In genomic region chr5:53929205-53929614, GRCm38 (mm10) we compare ENCODE assay signal across 11 mouse cellular contexts.
DNase-seq lines count a peak whose midpoint lies in the region; ATAC-seq and TF ChIP-seq lines count a peak whose summit lies in the region.
"Had no signal": no experiment of that assay in that cellular context is flagged by ENCODE, and none has a peak within 500 bp of the region (broad histone marks: within the 10 kb centered on the region; RNA-seq: fewer than 3 reads in every experiment).

No protein-coding gene starts in this region.

- H3K4me2 ChIP-seq in heart, embryonic 11.5 days = no peak overlapping the region
- H3K4me2 ChIP-seq in heart, embryonic 15.5 days = no peak overlapping the region
- no peak overlapping the region for H3K4me2 ChIP-seq in kidney, embryonic 16.5 days (replicated peaks; ENCODE audit: low read depth, low read length)
- H3K4me2 ChIP-seq in myocyte (ENCODE audit: low read depth) = peak overlapping the region; percentile 5
- no peak overlapping the region for H3K4me2 ChIP-seq in midbrain, embryonic 13.5 days (replicated peaks)
- H3K4me2 ChIP-seq: neural tube, embryonic 15.5 days had no signal

- TF ChIP-seq POLR2A in heart, adult 2 months (IDR thresholded peaks at IDR 0.05; ENCODE audit: insufficient read depth, low read depth, low read length) = no peak
- no peak for TF ChIP-seq POLR2A in myocyte (IDR thresholded peaks at IDR 0.05; ENCODE audit: insufficient read length, low read depth)

- DNase-seq in heart, adult 2 months = peak; percentile 56 to 66
- no peak for DNase-seq in thymus, postnatal 25 days
- no peak for DNase-seq in right cerebral cortex, postnatal 10 days (ENCODE audit: low spot score in 2 of 2)
- DNase-seq: layer of hippocampus, postnatal 36 days had no signal

- 22% methylated on average over 10 of the region's 10 CpGs for WGBS in heart, adult 2 months
- WGBS in heart, embryonic 11.5 days (ENCODE audit: insufficient replicate concordance) = 65% methylated on average over 10 of the region's 10 CpGs
- WGBS in heart, embryonic 15.5 days = 60% methylated on average over 10 of the region's 10 CpGs
- whole genome bisulfite sequencing in kidney, embryonic 16.5 days = 49% methylated on average over 10 of the region's 10 CpGs
- 86% methylated on average over 10 of the region's 10 CpGs for WGBS in midbrain, embryonic 13.5 days

- peak; percentile 45; the same call in 1 of the 2 replicates for TF ChIP-seq EP300 in heart, adult 2 months (IDR thresholded peaks at IDR 0.05; ENCODE audit: insufficient read depth, low read depth, low read length)

- TF ChIP-seq CTCF in heart, adult 2 months (IDR thresholded peaks at IDR 0.05) = no peak

- H3K4me3 ChIP-seq in heart, adult 2 months = no peak overlapping the region
- H3K4me3 ChIP-seq in heart, embryonic 11.5 days (ENCODE audit: low read depth, low read length) = no peak overlapping the region
- no peak overlapping the region for H3K4me3 ChIP-seq in heart, embryonic 15.5 days
- no peak overlapping the region for H3K4me3 ChIP-seq in kidney, embryonic 16.5 days (ENCODE audit: low read length)
- no peak overlapping the region for H3K4me3 ChIP-seq in myocyte
- H3K4me3 ChIP-seq in midbrain, embryonic 13.5 days (replicated peaks) = no peak overlapping the region
- H3K4me3 ChIP-seq: neural tube, embryonic 15.5 days had no signal

- ATAC-seq in heart, embryonic 11.5 days (replicated peaks; ENCODE audit: insufficient number of reproducible peaks, low FRiP score, low TSS enrichment) = no peak
- peak; percentile 47; the same call in 1 of the 2 replicates for ATAC-seq in heart, embryonic 15.5 days (replicated peaks; ENCODE audit: insufficient number of reproducible peaks, insufficient read depth, low FRiP score, low read depth)
- peak; percentile 28; the same call in 1 of the 2 replicates for ATAC-seq in kidney, embryonic 16.5 days (ENCODE audit: low FRiP score, low TSS enrichment)
- ATAC-seq in midbrain, embryonic 13.5 days = no peak

- H3K27ac ChIP-seq in heart, adult 2 months = peak overlapping the region; percentile 72
- H3K27ac ChIP-seq in heart, embryonic 11.5 days (ENCODE audit: low read depth, low read length) = no peak overlapping the region
- peak overlapping the region; percentile 51; the same call in 1 of the 2 replicates for H3K27ac ChIP-seq in heart, embryonic 15.5 days
- H3K27ac ChIP-seq in kidney, embryonic 16.5 days (ENCODE audit: low read length) = peak overlapping the region; percentile 63
- H3K27ac ChIP-seq in midbrain, embryonic 13.5 days = no peak overlapping the region
- H3K27ac ChIP-seq: neural tube, embryonic 15.5 days had no signal

- H3K79me2 ChIP-seq in heart, adult 2 months (replicated peaks; ENCODE audit: control insufficient read depth, insufficient read depth, low read length) = no peaks in the 10 kb centered on the region
- no peaks in the 10 kb centered on the region for H3K79me2 ChIP-seq in myocyte (ENCODE audit: control insufficient read depth, insufficient read depth)

- H3ac ChIP-seq in myocyte (ENCODE audit: control insufficient read depth, insufficient read length) = no peak overlapping the region

- H3K9ac ChIP-seq in heart, adult 2 months (ENCODE audit: low read depth, low read length) = no peak overlapping the region
- H3K9ac ChIP-seq in heart, embryonic 11.5 days (ENCODE audit: low read depth, low read length) = no peak overlapping the region
- H3K9ac ChIP-seq in heart, embryonic 15.5 days = no peak overlapping the region
- no peak overlapping the region for H3K9ac ChIP-seq in kidney, embryonic 16.5 days (replicated peaks; ENCODE audit: low read length)
- H3K9ac ChIP-seq in midbrain, embryonic 13.5 days (replicated peaks) = no peak overlapping the region
- H3K9ac ChIP-seq: neural tube, embryonic 15.5 days had no signal

- intact Hi-C loops in heart, adult 2 months (cut with DNase I) = loop anchor here (5.0 kb wide), 2 partner anchors 33 to 47 kb away; no protein-coding TSS in a partner anchor

- H3K9me3 ChIP-seq in heart, embryonic 11.5 days (replicated peaks; ENCODE audit: control insufficient read depth, low read length) = no peaks in the 10 kb centered on the region
- H3K9me3 ChIP-seq in heart, embryonic 15.5 days (replicated peaks) = no peaks in the 10 kb centered on the region
- no peaks in the 10 kb centered on the region for H3K9me3 ChIP-seq in kidney, embryonic 16.5 days (ENCODE audit: low read length)
- no peaks in the 10 kb centered on the region for H3K9me3 ChIP-seq in midbrain, embryonic 13.5 days
- H3K9me3 ChIP-seq: neural tube, embryonic 15.5 days had no signal

- no peaks in the 10 kb centered on the region for H3K27me3 ChIP-seq in heart, adult 2 months (ENCODE audit: control insufficient read depth, insufficient read depth, low read length)
- no peaks in the 10 kb centered on the region for H3K27me3 ChIP-seq in heart, embryonic 11.5 days (ENCODE audit: control insufficient read depth, insufficient read depth, low read length)
- no peaks in the 10 kb centered on the region for H3K27me3 ChIP-seq in heart, embryonic 15.5 days
- no peaks in the 10 kb centered on the region for H3K27me3 ChIP-seq in kidney, embryonic 16.5 days (ENCODE audit: insufficient read depth, low read length)
- H3K27me3 ChIP-seq in myocyte (ENCODE audit: control insufficient read depth, insufficient read depth, insufficient read length) = no peaks in the 10 kb centered on the region
- H3K27me3 ChIP-seq in midbrain, embryonic 13.5 days = no peaks in the 10 kb centered on the region
- H3K27me3 ChIP-seq: megakaryocyte, embryonic 14.5 days; neural tube, embryonic 15.5 days had no signal

- peaks cover 2% of the 10 kb centered on the region for H3K36me3 ChIP-seq in heart, adult 2 months (ENCODE audit: control insufficient read depth, insufficient read depth, low read length)
- H3K36me3 ChIP-seq in heart, embryonic 11.5 days (ENCODE audit: control insufficient read depth, insufficient read depth, low read length) = no peaks in the 10 kb centered on the region
- no peaks in the 10 kb centered on the region for H3K36me3 ChIP-seq in heart, embryonic 15.5 days
- no peaks in the 10 kb centered on the region for H3K36me3 ChIP-seq in kidney, embryonic 16.5 days (ENCODE audit: insufficient read depth, low read length)
- H3K36me3 ChIP-seq in myocyte (ENCODE audit: control insufficient read depth, insufficient read depth) = no peaks in the 10 kb centered on the region
- no peaks in the 10 kb centered on the region for H3K36me3 ChIP-seq in midbrain, embryonic 13.5 days
- H3K36me3 ChIP-seq: neural tube, embryonic 15.5 days had no signal

- peaks cover 20% of the 10 kb centered on the region for H3K4me1 ChIP-seq in heart, adult 2 months (ENCODE audit: control insufficient read depth, insufficient read depth, low read length)
- H3K4me1 ChIP-seq in heart, embryonic 11.5 days (ENCODE audit: control insufficient read depth, insufficient read depth, low read length) = peaks cover 6% of the 10 kb centered on the region; the same call in 1 of the 2 replicates
- peaks cover 17% of the 10 kb centered on the region for H3K4me1 ChIP-seq in heart, embryonic 15.5 days (replicated peaks)
- H3K4me1 ChIP-seq in kidney, embryonic 16.5 days (ENCODE audit: insufficient read depth, low read length) = peaks cover 17% of the 10 kb centered on the region
- H3K4me1 ChIP-seq in midbrain, embryonic 13.5 days (replicated peaks) = no peaks in the 10 kb centered on the region
- H3K4me1 ChIP-seq: neural tube, embryonic 15.5 days had no signal

TF ChIP-seq in myocyte, 11 proteins besides CTCF, POLR2A, EP300 and RAD21:
- no peak for TF ChIP-seq MAX (IDR thresholded peaks at IDR 0.05; ENCODE audit: low read depth)
- peak in 2 of 3 experiments; percentile 38 to 52 for TF ChIP-seq MYOD1 (IDR thresholded peaks at IDR 0.05; ENCODE audit: control insufficient read depth in 1 of 3, insufficient read length in 2 of 3, low read depth in 2 of 3)

Comparison
In these comparisons a context has a peak if more than half of its experiments do, and no peak if none do; other contexts are left out.
1. H3K27ac ChIP-seq: peak in heart, adult 2 months (single experiment), heart, embryonic 15.5 days (single experiment) and kidney, embryonic 16.5 days (single experiment); none in heart, embryonic 11.5 days (single experiment) and midbrain, embryonic 13.5 days (single experiment).
2. ATAC-seq: peak in heart, embryonic 15.5 days (single experiment) and kidney, embryonic 16.5 days (single experiment); none in heart, embryonic 11.5 days (single experiment) and midbrain, embryonic 13.5 days (single experiment).
3. DNase-seq: peak in heart, adult 2 months (2 of 2); none in thymus, postnatal 25 days (single experiment) and right cerebral cortex, postnatal 10 days (0 of 2).